Mouse (Mus musculus) ES-Bruce4 (cell line): Measurements from ENCODE around the gene Fam193b.
"Not testable (repeated sequence)": the region's sequence is repeated elsewhere in the genome, so short reads cannot be mapped to it uniquely, and the experiment has no call there.

ENCODE experiments used
- CTCF ChIP-seq: IDR thresholded peaks from one replicate; pipeline ENCODE4 v1.8.1; 2011; ENCODE audit warnings: low read depth, low read length
- EP300 ChIP-seq: IDR thresholded peaks from 2 replicates; pipeline ENCODE4 v1.6.1; 2011; ENCODE audit warnings: low read depth, low read length; ENCODE audit not compliant: insufficient read depth
- POLR2A ChIP-seq: IDR thresholded peaks from one replicate; pipeline ENCODE4 v1.8.1; 2011; ENCODE audit warnings: low read length; ENCODE audit not compliant: insufficient read depth

DNA sequence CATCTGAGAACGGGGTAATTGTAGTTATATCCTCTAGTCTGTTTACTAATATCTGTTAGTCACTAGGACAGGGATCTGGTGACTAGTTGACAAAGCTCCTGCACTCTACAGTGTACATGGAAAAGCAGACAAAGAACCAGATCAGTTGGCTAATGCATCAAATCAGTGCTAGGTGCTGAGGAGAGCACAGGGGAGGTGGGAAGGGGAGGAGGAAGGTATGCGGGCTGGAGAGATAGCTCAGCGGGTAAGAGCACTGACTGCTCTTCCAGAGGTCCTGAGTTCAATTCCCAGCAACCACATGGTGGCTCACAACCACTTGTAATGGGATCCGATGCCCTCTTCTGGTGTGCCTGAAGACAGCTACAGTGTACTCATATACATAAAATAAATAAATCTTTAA is 2.4 kb downstream of the Fam193b start:
- TF ChIP-seq POLR2A, CTCF, EP300: not testable (repeated sequence)
